Mouse (Mus musculus) heart, embryonic 15.5 days (tissue): ENCODE measurements around the gene Dctpp1. TPM values are rescaled to one million over a fixed set of nuclear protein-coding genes. Genes with fewer than 3 reads are reported as not detected.
A peak's percentile ranks its signal among the peaks of the same experiment; 100 is the strongest.

Experiments used
- ATAC-seq: fragments of 200-750 bp; cut with Nextera tagmentation; replicated peaks from 2 replicates; pipeline ENCODE4 v1.8.0; 2017; ENCODE audit warnings: low read depth, moderate TSS enrichment; ENCODE audit not compliant: insufficient number of reproducible peaks, insufficient read depth, low FRiP score
- H3K27ac ChIP-seq: fragments of 300-500 bp; sonication (generic); 2 replicates; pipeline ENCODE4 v1.5.1; 2015; ENCODE audit warnings: mild to moderate bottlenecking, inconsistent platforms
- H3K27me3 ChIP-seq: fragments of 300-500 bp; sonication (generic); 2 replicates; pipeline ENCODE4 v1.6.1; 2015; ENCODE audit warnings: inconsistent platforms
- H3K36me3 ChIP-seq: fragments of 300-500 bp; sonication (generic); 2 replicates; pipeline ENCODE4 v1.6.1; 2015; ENCODE audit warnings: mild to moderate bottlenecking, inconsistent platforms
- H3K4me1 ChIP-seq: fragments of 300-500 bp; sonication (generic); replicated peaks from 2 replicates; pipeline ENCODE4 v1.6.1; 2015; ENCODE audit warnings: inconsistent platforms
- H3K4me2 ChIP-seq: fragments of 300-500 bp; sonication (generic); 2 replicates; pipeline ENCODE4 v1.6.1; 2015; ENCODE audit warnings: inconsistent platforms, mild to moderate bottlenecking, moderate library complexity
- H3K4me3 ChIP-seq: fragments of 300-500 bp; sonication (generic); 2 replicates; pipeline ENCODE4 v1.5.1; 2015; ENCODE audit warnings: mild to moderate bottlenecking, inconsistent platforms
- H3K9ac ChIP-seq: fragments of 300-500 bp; sonication (generic); 2 replicates; pipeline ENCODE4 v1.6.1; 2015; ENCODE audit warnings: mild to moderate bottlenecking, inconsistent platforms
- H3K9me3 ChIP-seq: fragments of 300-500 bp; sonication (generic); replicated peaks from 2 replicates; pipeline ENCODE4 v1.6.1; 2016; ENCODE audit warnings: inconsistent platforms
- WGBS: fragments of 180-500 bp; shearing (Covaris S2); methylation state at CpG from one replicate; pipeline ENCODE4 v1.1.7; 2015; ENCODE audit warnings: mixed read lengths; 5-methylcytosine and 5-hydroxymethylcytosine counted together
- polyA plus RNA-seq: library from polyadenylated mRNA; unstranded; fragments of >200 nt; fragmentation: Nextera tagmentation; extraction: Ambion mirVana; gene quantifications from 2 replicates; pipeline ENCODE4 v1.2.1, GENCODE M21; 2015

The Dctpp1 gene
- polyA plus RNA-seq, 1 experiment from 2014 or later, result 135 TPM

- Histone ChIP-seq H3K36me3 (no peaks in the 10 kb centered on the region), H3K4me3 (no peak overlapping the region), H3K4me1 (0 out of 2 replicates have a peak, but pooled peaks cover 5% of the 10 kb centered on the region), H3K9me3 (no peaks in the 10 kb centered on the region), H3K27ac (no peak overlapping the region), H3K9ac (no peak overlapping the region), H3K27me3 (no peaks in the 10 kb centered on the region), H3K4me2 (no peak overlapping the region)
- no peak for ATAC-seq
- WGBS, result 81% methylated on average over 2 of the region's 2 CpGs
These were observed 21.7 kb upstream of the Dctpp1 start for GRCm38 (mm10) chr7:127282190-127282589.

GRCm38 (mm10) chr7:127281114-127281513 is 20.6 kb upstream of the Dctpp1 start:
- WGBS, result 39% methylated on average over 4 of the region's 4 CpGs
- Histone ChIP-seq H3K9ac (no peak overlapping the region), H3K4me1 (0 out of 2 replicates have a peak, but pooled peaks cover 5% of the 10 kb centered on the region), H3K9me3 (no peaks in the 10 kb centered on the region), H3K4me3 (no peak overlapping the region), H3K4me2 (no peak overlapping the region), H3K27ac (0 out of 2 replicates have a peak overlapping the region, but pooled peaks have one; percentile 33), H3K27me3 (no peaks in the 10 kb centered on the region), H3K36me3 (no peaks in the 10 kb centered on the region)
- no peak for ATAC-seq

- Histone ChIP-seq H3K4me3 (no peak overlapping the region), H3K36me3 (no peaks in the 10 kb centered on the region), H3K4me1 (0 out of 2 replicates have a peak, but pooled peaks cover 5% of the 10 kb centered on the region), H3K4me2 (no peak overlapping the region), H3K9me3 (no peaks in the 10 kb centered on the region), H3K9ac (no peak overlapping the region), H3K27ac (no peak overlapping the region), H3K27me3 (no peaks in the 10 kb centered on the region)
- ATAC-seq, result no peak
- WGBS, result 38% methylated on average over 3 of the region's 3 CpGs
These were observed 19.6 kb upstream of the Dctpp1 start for GRCm38 (mm10) chr7:127280092-127280491.

- no peak for ATAC-seq
- Histone ChIP-seq H3K4me2 (no peak overlapping the region), H3K4me1 (peaks cover 9% of the 10 kb centered on the region; the same call in 1 of the 2 replicates), H3K9ac (no peak overlapping the region), H3K27ac (no peak overlapping the region), H3K4me3 (no peak overlapping the region), H3K27me3 (no peaks in the 10 kb centered on the region), H3K9me3 (no peaks in the 10 kb centered on the region), H3K36me3 (no peaks in the 10 kb centered on the region)
- 18% methylated on average over 8 of the region's 8 CpGs for WGBS
These were observed 17.8 kb upstream of the Dctpp1 start for GRCm38 (mm10) chr7:127278311-127278710.

GRCm38 (mm10) chr7:127276519-127276961 is 16.0 kb upstream of the Dctpp1 start:
- Histone ChIP-seq H3K36me3 (peaks cover 1% of the 10 kb centered on the region; the same call in 1 of the 2 replicates), H3K4me1 (peaks cover 21% of the 10 kb centered on the region), H3K9me3 (no peaks in the 10 kb centered on the region), H3K27me3 (no peaks in the 10 kb centered on the region), H3K4me3 (no peak overlapping the region), H3K4me2 (no peak overlapping the region), H3K27ac (no peak overlapping the region), H3K9ac (no peak overlapping the region)
- no peak for ATAC-seq
- WGBS, result 61% methylated on average over 5 of the region's 5 CpGs

GRCm38 (mm10) chr7:127273925-127274789 is 13.6 kb upstream of the Dctpp1 start, which contains the start of gene Sephs2:
TSS of gene Sephs2 (minus strand) at chr7:127274055.
- Histone ChIP-seq H3K9ac (peak within 1 kb of the TSS; percentile 93), H3K36me3 (peaks cover 9% of the 10 kb centered on the region), H3K4me3 (peak within 1 kb of the TSS; percentile 87), H3K4me1 (peaks cover 18% of the 10 kb centered on the region), H3K9me3 (no peaks in the 10 kb centered on the region), H3K27me3 (no peaks in the 10 kb centered on the region), H3K27ac (peak within 1 kb of the TSS; percentile 89), H3K4me2 (peak within 1 kb of the TSS; percentile 90)
- ATAC-seq, result peak; percentile 91
- under 1% methylated on average over 39 of the region's 39 CpGs for WGBS

GRCm38 (mm10) chr7:127273118-127273923 is 12.8 kb upstream of the Dctpp1 start:
- no peaks in the 10 kb centered on the region for H3K9me3 ChIP-seq
- 11% methylated on average over 50 of the region's 50 CpGs for WGBS
- H3K9ac ChIP-seq, result peak overlapping the region; percentile 93
- peak overlapping the region; percentile 90 for H3K4me2 ChIP-seq
- no peaks in the 10 kb centered on the region for H3K27me3 ChIP-seq
- H3K36me3 ChIP-seq, result peaks cover 12% of the 10 kb centered on the region
- peak overlapping the region; percentile 87 for H3K4me3 ChIP-seq
- peak; percentile 73 for ATAC-seq
- peak overlapping the region; percentile 89 for H3K27ac ChIP-seq
- peaks cover 16% of the 10 kb centered on the region for H3K4me1 ChIP-seq

GRCm38 (mm10) chr7:127272566-127272965 is 12.1 kb upstream of the Dctpp1 start:
- H3K4me2 ChIP-seq, result peak overlapping the region; percentile 90
- H3K36me3 ChIP-seq, result peaks cover 15% of the 10 kb centered on the region
- 92% methylated on average over 15 of the region's 15 CpGs for WGBS
- H3K27ac ChIP-seq, result no peak overlapping the region
- ATAC-seq, result no peak
- no peak overlapping the region for H3K9ac ChIP-seq
- no peaks in the 10 kb centered on the region for H3K9me3 ChIP-seq
- peak overlapping the region; percentile 87 for H3K4me3 ChIP-seq
- H3K27me3 ChIP-seq, result no peaks in the 10 kb centered on the region
- H3K4me1 ChIP-seq, result peaks cover 16% of the 10 kb centered on the region

- H3K9me3 ChIP-seq, result no peaks in the 10 kb centered on the region
- 90% methylated on average over 4 of the region's 4 CpGs for WGBS
- no peak overlapping the region for H3K9ac ChIP-seq
- no peak overlapping the region for H3K4me3 ChIP-seq
- ATAC-seq, result no peak
- no peaks in the 10 kb centered on the region for H3K27me3 ChIP-seq
- no peak overlapping the region for H3K27ac ChIP-seq
- peaks cover 16% of the 10 kb centered on the region for H3K4me1 ChIP-seq
- peaks cover 15% of the 10 kb centered on the region for H3K36me3 ChIP-seq
- no peak overlapping the region for H3K4me2 ChIP-seq
These were observed 10.6 kb upstream of the Dctpp1 start for GRCm38 (mm10) chr7:127271093-127271492.

GRCm38 (mm10) chr7:127270666-127271065 is 10.2 kb upstream of the Dctpp1 start:
- Histone ChIP-seq H3K36me3 (peaks cover 15% of the 10 kb centered on the region), H3K4me3 (no peak overlapping the region), H3K4me1 (peaks cover 16% of the 10 kb centered on the region), H3K9me3 (no peaks in the 10 kb centered on the region), H3K9ac (no peak overlapping the region), H3K4me2 (no peak overlapping the region), H3K27me3 (no peaks in the 10 kb centered on the region), H3K27ac (no peak overlapping the region)
- 89% methylated on average over 5 of the region's 5 CpGs for WGBS
- no peak for ATAC-seq

- Histone ChIP-seq H3K4me1 (peaks cover 16% of the 10 kb centered on the region), H3K36me3 (peaks cover 15% of the 10 kb centered on the region), H3K27me3 (no peaks in the 10 kb centered on the region), H3K27ac (no peak overlapping the region), H3K4me2 (no peak overlapping the region), H3K4me3 (no peak overlapping the region), H3K9ac (no peak overlapping the region), H3K9me3 (no peaks in the 10 kb centered on the region)
- 85% methylated on average over 2 of the region's 2 CpGs for WGBS
- ATAC-seq, result no peak
These were observed 9.7 kb upstream of the Dctpp1 start for GRCm38 (mm10) chr7:127270256-127270655.
